ENCODE assay signal across 7 mouse cellular contexts in genomic region chr10:111010480-111011225, GRCm38 (mm10). TPM values are rescaled to one million over a fixed set of nuclear protein-coding genes. Genes with fewer than 3 reads are reported as not detected.
A peak's percentile ranks its signal among the peaks of the same experiment; 100 is the strongest.
DNase-seq lines count a peak whose midpoint lies in the region; ATAC-seq and TF ChIP-seq lines count a peak whose summit lies in the region.

No protein-coding gene starts in this region.

- peak overlapping the region; percentile 97 for H3K9ac ChIP-seq in ES-E14 (ENCODE audit: insufficient read depth, low read depth, low read length, poor library complexity, severe bottlenecking)
- peak overlapping the region; percentile 99 for H3K9ac ChIP-seq in heart, embryonic 13.5 days
- peak overlapping the region; percentile 99 for H3K9ac ChIP-seq in midbrain, embryonic 11.5 days (ENCODE audit: low read length)

- peak overlapping the region; percentile 68 for H3K27ac ChIP-seq in ES-E14 (ENCODE audit: insufficient read depth, low read depth, low read length, poor library complexity, severe bottlenecking)
- peak overlapping the region; percentile 98 for H3K27ac ChIP-seq in cortical plate, adult 2 months (ENCODE audit: insufficient read depth, low read length)
- peak overlapping the region; percentile 99 for H3K27ac ChIP-seq in heart, embryonic 13.5 days (replicated peaks)
- H3K27ac ChIP-seq in midbrain, embryonic 11.5 days (ENCODE audit: low read depth, low read length) = peak overlapping the region; percentile 99

- in situ Hi-C loops in ES-E14 (cut with MboI; ENCODE audit: low sequenced_read_pairs in 2 of 2, unreplicated experiment in 2 of 2) = no loop called here

- peak overlapping the region; percentile 90 for H3K4me2 ChIP-seq in heart, embryonic 13.5 days
- peak overlapping the region; percentile 49 for H3K4me2 ChIP-seq in midbrain, embryonic 11.5 days

- TF ChIP-seq CTCF in cortical plate, adult 2 months (IDR thresholded peaks at IDR 0.05; ENCODE audit: extremely low read depth, insufficient read depth, low read length) = no peak

- H3K4me1 ChIP-seq in ES-E14 (ENCODE audit: control insufficient read depth in 2 of 2, insufficient read depth in 2 of 2, low read length in 2 of 2, poor library complexity in 1 of 2) = peaks cover 0 to 5% of the 10 kb centered on the region in 2 experiments; a peak in 2 of 4 replicates
- H3K4me1 ChIP-seq in cortical plate, adult 2 months (ENCODE audit: control insufficient read depth, insufficient read depth, low read length) = no peaks in the 10 kb centered on the region; the same call in 1 of the 2 replicates
- peaks cover 33% of the 10 kb centered on the region for H3K4me1 ChIP-seq in heart, embryonic 13.5 days
- H3K4me1 ChIP-seq in midbrain, embryonic 11.5 days (ENCODE audit: control insufficient read depth, insufficient read depth, low read length) = peaks cover 5% of the 10 kb centered on the region; the same call in 1 of the 2 replicates

- peak; percentile 55 for DNase-seq in CD4-positive helper T cell, adult 2 months (ENCODE audit: low read depth, low spot score)
- no peak for DNase-seq in ES-E14 (ENCODE audit: low read depth, low spot score)
- DNase-seq in kidney, postnatal 14 days = peak; percentile 23
- peak; percentile 97 for DNase-seq in midbrain, embryonic 11.5 days (ENCODE audit: low spot score, missing footprints)
- DNase-seq in yolk sac, embryonic 10.5 days (ENCODE audit: low spot score) = peak; percentile 27

- TF ChIP-seq POLR2A in cortical plate, adult 2 months (IDR thresholded peaks at IDR 0.05; ENCODE audit: extremely low read depth, insufficient read depth, low read length) = no peak

- H3K4me3 ChIP-seq in ES-E14 (ENCODE audit: insufficient read depth in 1 of 2, low read depth in 1 of 2, low read length in 2 of 2, poor library complexity in 1 of 2, severe bottlenecking in 1 of 2) = peak overlapping the region; percentile 89 to 95
- H3K4me3 ChIP-seq in cortical plate, adult 2 months (ENCODE audit: insufficient read depth, low read length) = peak overlapping the region; percentile 89
- peak overlapping the region; percentile 95 for H3K4me3 ChIP-seq in heart, embryonic 13.5 days
- H3K4me3 ChIP-seq in midbrain, embryonic 11.5 days (ENCODE audit: low read depth, low read length) = peak overlapping the region; percentile 94

- WGBS in heart, embryonic 13.5 days = under 1% methylated on average over 19 of the region's 19 CpGs
- under 1% methylated on average over 19 of the region's 19 CpGs for WGBS in midbrain, embryonic 11.5 days

- H3K27me3 ChIP-seq in heart, embryonic 13.5 days (replicated peaks) = no peaks in the 10 kb centered on the region
- no peaks in the 10 kb centered on the region for H3K27me3 ChIP-seq in midbrain, embryonic 11.5 days (ENCODE audit: control insufficient read depth, insufficient read depth, low read length)

- H3K9me3 ChIP-seq in ES-E14 (ENCODE audit: control insufficient read depth, insufficient read depth, low read depth, low read length) = no peaks in the 10 kb centered on the region
- H3K9me3 ChIP-seq in heart, embryonic 13.5 days = no peaks in the 10 kb centered on the region
- H3K9me3 ChIP-seq in midbrain, embryonic 11.5 days (ENCODE audit: control insufficient read depth, low read length) = no peaks in the 10 kb centered on the region

- no peak for ATAC-seq in heart, embryonic 13.5 days (ENCODE audit: extremely low read depth, insufficient number of reproducible peaks, low FRiP score, low TSS enrichment)
- ATAC-seq in midbrain, embryonic 11.5 days (ENCODE audit: low FRiP score) = peak; percentile 41

- H3K36me3 ChIP-seq in ES-E14 (ENCODE audit: control insufficient read depth, insufficient read depth, low read length, poor library complexity, severe bottlenecking) = no peaks in the 10 kb centered on the region
- H3K36me3 ChIP-seq in heart, embryonic 13.5 days = no peaks in the 10 kb centered on the region
- H3K36me3 ChIP-seq in midbrain, embryonic 11.5 days (ENCODE audit: control insufficient read depth, insufficient read depth, low read length) = no peaks in the 10 kb centered on the region

TF ChIP-seq in ES-E14, 5 proteins besides CTCF, POLR2A, EP300 and RAD21:
- TF ChIP-seq ZC3H11A (IDR thresholded peaks at IDR 0.05; ENCODE audit: borderline replicate concordance, low read depth, low read length) = no peak
- no peak for TF ChIP-seq HCFC1 (IDR thresholded peaks at IDR 0.05; ENCODE audit: borderline replicate concordance, insufficient read depth, low read length)
- no peak for TF ChIP-seq CHD2 (IDR thresholded peaks at IDR 0.05; ENCODE audit: low read depth, low read length)
- TF ChIP-seq ZNF384 (IDR thresholded peaks at IDR 0.05; ENCODE audit: low read depth, low read length) = peak; percentile 91
- TF ChIP-seq MAFK (IDR thresholded peaks at IDR 0.05; ENCODE audit: insufficient read depth, low read depth, low read length) = no peak

RNA-seq across cellular contexts. Expression of gene Zdhhc17, which starts 0.7 kb away (rescaled TPM):
- total RNA-seq in ES-E14 (2012; rRNA removed) = 26.2 and 33.1 TPM in 2 replicates
- polyA plus RNA-seq in cortical plate, adult 2 months (2012; rRNA removed) = 83.2 and 88.6 TPM in 2 replicates
- polyA plus RNA-seq in heart, embryonic 13.5 days (2015; fragmentation: Nextera tagmentation; extraction: Ambion mirVana) = 15.4 and 17.6 TPM in 2 replicates
- 29.5 and 30.3 TPM in 2 replicates for polyA plus RNA-seq in midbrain, embryonic 11.5 days (2014; fragmentation: Nextera tagmentation; extraction: Ambion mirVana)
